ENCODE assay signal across 8 mouse cellular contexts in genomic region chr4:141617863-141618564, GRCm38 (mm10). TPM values are rescaled to one million over a fixed set of nuclear protein-coding genes. Genes with fewer than 3 reads are reported as not detected.
DNase-seq lines count a peak whose midpoint lies in the region; ATAC-seq and TF ChIP-seq lines count a peak whose summit lies in the region.

No protein-coding gene starts in this region.

- peaks cover 13% of the 10 kb centered on the region for H3K4me1 ChIP-seq in heart, postnatal 0 days (ENCODE audit: control insufficient read depth, insufficient read depth)
- H3K4me1 ChIP-seq in limb, embryonic 10.5 days: peaks cover 31% of the 10 kb centered on the region
- peaks cover 38% of the 10 kb centered on the region for H3K4me1 ChIP-seq in midbrain, embryonic 10.5 days

- no peaks in the 10 kb centered on the region for H3K9me3 ChIP-seq in heart, postnatal 0 days (replicated peaks; ENCODE audit: control insufficient read depth, low read length)
- H3K9me3 ChIP-seq in limb, embryonic 10.5 days (replicated peaks): no peaks in the 10 kb centered on the region
- H3K9me3 ChIP-seq in midbrain, embryonic 10.5 days (replicated peaks): no peaks in the 10 kb centered on the region

- H3K36me3 ChIP-seq in heart, postnatal 0 days (replicated peaks; ENCODE audit: control insufficient read depth, insufficient read depth, low read length): no peaks in the 10 kb centered on the region
- H3K36me3 ChIP-seq in limb, embryonic 10.5 days: no peaks in the 10 kb centered on the region
- H3K36me3 ChIP-seq in midbrain, embryonic 10.5 days: no peaks in the 10 kb centered on the region

- no peak for TF ChIP-seq EP300 in heart, postnatal 0 days (IDR thresholded peaks at IDR 0.05; ENCODE audit: low read depth)

- peak overlapping the region; percentile 62 for H3K4me2 ChIP-seq in heart, postnatal 0 days (ENCODE audit: low read depth, low read length)

- H3K27ac ChIP-seq in heart, postnatal 0 days (ENCODE audit: low read depth): peak overlapping the region; percentile 26; the same call in 1 of the 2 replicates
- H3K27ac ChIP-seq in limb, embryonic 10.5 days: peak overlapping the region; percentile 64
- peak overlapping the region; percentile 76 for H3K27ac ChIP-seq in midbrain, embryonic 10.5 days (replicated peaks)

- ATAC-seq in heart, postnatal 0 days (ENCODE audit: insufficient read depth, low read depth): peak; percentile 3; the same call in 1 of the 2 replicates

- TF ChIP-seq CTCF in heart, postnatal 0 days (IDR thresholded peaks at IDR 0.05; ENCODE audit: low read depth): no peak

- 13% methylated on average over 21 of the region's 22 CpGs for WGBS in heart, postnatal 0 days
- 10% methylated on average over 22 of the region's 22 CpGs for WGBS in limb, embryonic 10.5 days
- 11% methylated on average over 22 of the region's 22 CpGs for WGBS in midbrain, embryonic 10.5 days

- H3K27me3 ChIP-seq in heart, postnatal 0 days (ENCODE audit: control insufficient read depth, insufficient read depth, low read length): no peaks in the 10 kb centered on the region
- H3K27me3 ChIP-seq in limb, embryonic 10.5 days (ENCODE audit: low read depth, poor library complexity, severe bottlenecking): no peaks in the 10 kb centered on the region
- peaks cover 22% of the 10 kb centered on the region for H3K27me3 ChIP-seq in midbrain, embryonic 10.5 days (ENCODE audit: low read depth, poor library complexity, severe bottlenecking)

- peak overlapping the region; percentile 35 for H3K4me3 ChIP-seq in heart, postnatal 0 days (ENCODE audit: low read depth, low read length)
- peak overlapping the region; percentile 46 for H3K4me3 ChIP-seq in limb, embryonic 10.5 days
- H3K4me3 ChIP-seq in midbrain, embryonic 10.5 days: peak overlapping the region; percentile 51

- DNase-seq in 416B (ENCODE audit: low read depth) (peak; percentile 39), R1 (ENCODE audit: low read depth, low spot score) (peak; percentile 73)
- no peak for DNase-seq in heart, postnatal 0 days (ENCODE audit: low spot score)
- peak; percentile 62 for DNase-seq in limb, embryonic 10.5 days (ENCODE audit: low spot score)
- DNase-seq in midbrain, embryonic 10.5 days (ENCODE audit: low spot score): peak; percentile 47
- no peak for DNase-seq in cerebellum, adult 9-10 months
- no peak for DNase-seq in layer of hippocampus, postnatal 25 days (ENCODE audit: extremely low spot score in 1 of 2, low spot score in 1 of 2)
- DNase-seq in spleen, postnatal 14 days (ENCODE audit: low spot score in 2 of 2): no peak

- H3K9ac ChIP-seq in heart, postnatal 0 days (replicated peaks; ENCODE audit: low read depth, low read length): peak overlapping the region; percentile 39; the same call in 1 of the 2 replicates

RNA-seq across cellular contexts. Expression of gene Tmem82, which starts 0.4 kb away (rescaled TPM):
- total RNA-seq in heart, postnatal 0 days (2014; rRNA removed; ENCODE audit: low replicate concordance): 0.89 and 6.1 TPM in 2 replicates
- polyA plus RNA-seq in heart, postnatal 0 days (2015; fragmentation: Nextera tagmentation; extraction: Ambion mirVana): 6.8 and 7.3 TPM in 2 replicates
- polyA plus RNA-seq in limb, embryonic 10.5 days (2016; fragmentation: Nextera tagmentation; extraction: Ambion mirVana): 1.1 and 1.6 TPM in 2 replicates
- 0.98 and 1.3 TPM in 2 replicates for polyA plus RNA-seq in midbrain, embryonic 10.5 days (2016; fragmentation: Nextera tagmentation; extraction: Ambion mirVana)
- under 1 TPM; 0.44 to 0.45 TPM for total RNA-seq in layer of hippocampus, postnatal 25 days (2021)

RNA-seq across cellular contexts. Expression of gene Slc25a34, which starts 5.6 kb away (rescaled TPM):
- 12.8 and 56.2 TPM in 2 replicates for total RNA-seq in heart, postnatal 0 days (2014; rRNA removed; ENCODE audit: low replicate concordance)
- 17.9 and 20.6 TPM in 2 replicates for polyA plus RNA-seq in heart, postnatal 0 days (2015; fragmentation: Nextera tagmentation; extraction: Ambion mirVana)
- polyA plus RNA-seq in limb, embryonic 10.5 days (2016; fragmentation: Nextera tagmentation; extraction: Ambion mirVana): 0.05 TPM in 1 of 2 replicates, not detected in the other
- polyA plus RNA-seq in midbrain, embryonic 10.5 days (2016; fragmentation: Nextera tagmentation; extraction: Ambion mirVana): 0.05 TPM in 1 of 2 replicates, not detected in the other
- 1 to 10 TPM; 1.8 to 3.2 TPM for total RNA-seq in layer of hippocampus, postnatal 25 days (2021)

RNA-seq across cellular contexts. Expression of gene Fblim1, which starts 12.1 kb away (rescaled TPM):
- total RNA-seq in heart, postnatal 0 days (2014; rRNA removed; ENCODE audit: low replicate concordance): 48.3 and 61.5 TPM in 2 replicates
- polyA plus RNA-seq in heart, postnatal 0 days (2015; fragmentation: Nextera tagmentation; extraction: Ambion mirVana): 47.1 and 57.5 TPM in 2 replicates
- 58.6 and 77.7 TPM in 2 replicates for polyA plus RNA-seq in limb, embryonic 10.5 days (2016; fragmentation: Nextera tagmentation; extraction: Ambion mirVana)
- polyA plus RNA-seq in midbrain, embryonic 10.5 days (2016; fragmentation: Nextera tagmentation; extraction: Ambion mirVana): 24.5 and 27.5 TPM in 2 replicates
- 1 to 10 TPM; 1.3 to 1.5 TPM for total RNA-seq in layer of hippocampus, postnatal 25 days (2021)

RNA-seq across cellular contexts. Expression of gene Plekhm2, which starts 46.7 kb away (rescaled TPM):
- total RNA-seq in heart, postnatal 0 days (2014; rRNA removed; ENCODE audit: low replicate concordance): 43.3 and 52.9 TPM in 2 replicates
- polyA plus RNA-seq in heart, postnatal 0 days (2015; fragmentation: Nextera tagmentation; extraction: Ambion mirVana): 5.6 and 7.0 TPM in 2 replicates
- 5.0 and 5.6 TPM in 2 replicates for polyA plus RNA-seq in limb, embryonic 10.5 days (2016; fragmentation: Nextera tagmentation; extraction: Ambion mirVana)
- polyA plus RNA-seq in midbrain, embryonic 10.5 days (2016; fragmentation: Nextera tagmentation; extraction: Ambion mirVana): 2.9 and 4.2 TPM in 2 replicates
- total RNA-seq in layer of hippocampus, postnatal 25 days (2021): 10 to 100 TPM; 59.1 to 69.1 TPM

Comparison
In these comparisons a context has a peak if more than half of its experiments do, and no peak if none do; other contexts are left out.
1. DNase-seq: peak in 416B (single experiment), R1 (single experiment), limb, embryonic 10.5 days (single experiment) and midbrain, embryonic 10.5 days (single experiment); none in heart, postnatal 0 days (single experiment), cerebellum, adult 9-10 months (single experiment), layer of hippocampus, postnatal 25 days (0 of 2) and spleen, postnatal 14 days (0 of 2).
2. H3K27ac ChIP-seq: peak in every context shown above with its lines; median percentile 76 in midbrain, embryonic 10.5 days; 64 in limb, embryonic 10.5 days; 26 in heart, postnatal 0 days.
3. RNA of gene Slc25a34, which starts 5.6 kb away (polyA plus RNA-seq): 17.9 to 20.6 TPM in heart, postnatal 0 days; 0.05 TPM in limb, embryonic 10.5 days and 0.05 TPM in midbrain, embryonic 10.5 days; every median in the first group is over 10 times any median in the second.
4. Peak in every context shown above with its lines, with median percentiles within 50 percentile points of each other: H3K4me3 ChIP-seq.